Mouse (Mus musculus) embryonic fibroblast, embryonic 13.5 days (primary cell): Measurements from ENCODE around the gene Pklr.

ENCODE experiments used
- CTCF ChIP-seq: IDR thresholded peaks from 2 replicates; pipeline ENCODE4 v1.5.1; 2011; ENCODE audit warnings: mild to moderate bottlenecking, control low read depth, low read length, moderate library complexity, borderline replicate concordance; ENCODE audit not compliant: insufficient read depth
- POLR2A ChIP-seq: IDR thresholded peaks from 2 replicates; pipeline ENCODE4 v1.6.1; 2011; ENCODE audit warnings: low read depth, mild to moderate bottlenecking, control low read depth, low read length, moderate library complexity

DNA sequence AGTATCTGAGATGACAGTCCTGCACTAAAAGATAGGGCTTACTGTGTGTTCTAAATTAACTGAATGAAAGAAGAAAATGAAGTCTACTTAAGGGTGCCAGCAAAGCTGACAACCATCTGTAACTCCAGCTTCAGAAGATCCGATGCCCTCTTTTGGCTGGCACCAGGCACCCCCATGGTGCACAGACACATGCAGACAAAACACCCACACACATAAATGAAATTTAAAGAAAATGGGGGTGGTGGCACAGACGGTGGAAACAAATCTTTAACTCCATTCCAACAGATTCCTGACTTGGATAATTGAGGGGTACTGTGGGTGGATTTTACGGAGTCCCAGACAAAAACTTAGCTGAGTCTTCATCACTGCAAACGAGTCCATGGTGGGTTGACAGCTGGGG, 4.1 kb upstream of the Pklr start:
- TF ChIP-seq CTCF (no peak), POLR2A (no peak)
